Mouse (Mus musculus) retina, adult 2 months (tissue): ENCODE results near the gene Ppp6r2.

Experiments
- DNase-seq: peaks from one replicate; pipeline ENCODE4 v3.0.0-alpha.2; 2012; ENCODE audit warnings: low read depth, low spot score

Gene Ppp6r2

DNA sequence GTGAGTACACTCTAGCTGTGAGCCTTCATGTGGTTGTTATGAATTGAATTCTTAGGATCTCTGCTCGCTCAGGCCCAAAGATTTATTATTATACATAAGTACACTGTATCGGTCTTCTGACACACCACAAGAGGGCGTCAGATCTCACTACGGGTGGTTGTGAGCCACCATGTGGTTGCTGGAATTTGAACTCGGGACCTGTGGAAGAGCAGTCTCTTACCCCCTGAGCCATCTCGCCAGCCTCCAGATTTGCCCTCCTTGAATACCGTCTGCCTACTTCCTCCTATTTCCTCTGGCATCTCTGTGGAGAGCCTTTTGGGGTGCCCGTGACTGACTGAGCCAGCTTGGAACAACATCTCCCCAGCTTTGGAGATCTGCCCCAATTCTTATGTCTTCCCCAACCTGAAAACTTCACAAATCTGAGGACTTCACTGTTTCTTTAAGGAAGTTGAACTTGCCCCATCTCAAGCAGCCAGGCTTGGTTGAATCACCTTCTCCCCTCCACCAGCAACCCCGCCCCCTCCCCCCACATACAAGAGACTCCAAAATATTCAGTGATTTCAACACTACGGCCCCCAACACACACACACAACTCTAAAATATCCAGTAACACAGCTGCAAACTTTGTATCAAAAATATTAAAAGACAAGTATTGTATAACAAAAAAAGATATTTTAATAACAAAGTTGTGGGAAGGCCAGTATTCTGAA, 29.6 kb upstream of the Ppp6r2 start:
- DNase-seq: no peak

DNA sequence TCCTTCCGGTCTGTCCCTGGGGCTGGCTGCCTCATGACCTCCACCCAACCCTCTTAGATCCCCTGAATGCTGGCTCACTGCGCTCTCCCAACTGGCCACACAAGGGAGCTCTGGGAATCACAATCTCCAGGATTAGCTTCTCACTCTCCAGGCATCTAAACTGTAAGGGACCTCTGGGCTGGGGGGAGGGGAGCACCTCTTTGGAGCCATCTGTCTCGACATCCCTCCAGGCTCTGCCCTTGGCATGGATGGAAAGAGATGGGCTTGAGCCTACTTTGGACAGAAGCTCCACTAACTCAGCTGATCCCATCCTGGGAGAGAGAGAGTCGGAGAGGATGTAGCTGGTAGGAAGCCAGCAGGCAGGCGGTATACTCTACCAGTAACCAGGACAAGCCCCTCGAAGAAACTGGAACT, 29.0 kb upstream of the Ppp6r2 start:
- DNase-seq: no peak

DNA sequence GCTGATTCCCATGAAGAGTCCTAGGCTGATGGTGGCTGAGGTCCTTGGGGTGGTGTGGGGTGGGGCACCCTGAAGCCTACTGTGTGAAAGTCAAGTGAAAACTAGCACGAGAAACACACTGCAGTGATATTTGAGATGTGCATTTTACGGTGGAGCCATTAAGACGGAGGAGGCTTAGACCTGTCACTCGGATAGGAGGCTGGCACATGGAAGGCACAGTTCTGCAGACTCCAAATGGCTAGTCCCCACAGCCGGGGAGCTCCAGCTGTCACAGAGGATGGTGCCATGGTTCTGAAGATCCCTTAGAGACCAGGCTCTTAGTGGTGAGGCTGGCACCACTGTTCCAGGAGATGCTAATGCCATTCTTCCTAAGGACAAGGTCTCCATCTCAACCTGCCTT, 28.5 kb upstream of the Ppp6r2 start:
- DNase-seq: no peak

DNA sequence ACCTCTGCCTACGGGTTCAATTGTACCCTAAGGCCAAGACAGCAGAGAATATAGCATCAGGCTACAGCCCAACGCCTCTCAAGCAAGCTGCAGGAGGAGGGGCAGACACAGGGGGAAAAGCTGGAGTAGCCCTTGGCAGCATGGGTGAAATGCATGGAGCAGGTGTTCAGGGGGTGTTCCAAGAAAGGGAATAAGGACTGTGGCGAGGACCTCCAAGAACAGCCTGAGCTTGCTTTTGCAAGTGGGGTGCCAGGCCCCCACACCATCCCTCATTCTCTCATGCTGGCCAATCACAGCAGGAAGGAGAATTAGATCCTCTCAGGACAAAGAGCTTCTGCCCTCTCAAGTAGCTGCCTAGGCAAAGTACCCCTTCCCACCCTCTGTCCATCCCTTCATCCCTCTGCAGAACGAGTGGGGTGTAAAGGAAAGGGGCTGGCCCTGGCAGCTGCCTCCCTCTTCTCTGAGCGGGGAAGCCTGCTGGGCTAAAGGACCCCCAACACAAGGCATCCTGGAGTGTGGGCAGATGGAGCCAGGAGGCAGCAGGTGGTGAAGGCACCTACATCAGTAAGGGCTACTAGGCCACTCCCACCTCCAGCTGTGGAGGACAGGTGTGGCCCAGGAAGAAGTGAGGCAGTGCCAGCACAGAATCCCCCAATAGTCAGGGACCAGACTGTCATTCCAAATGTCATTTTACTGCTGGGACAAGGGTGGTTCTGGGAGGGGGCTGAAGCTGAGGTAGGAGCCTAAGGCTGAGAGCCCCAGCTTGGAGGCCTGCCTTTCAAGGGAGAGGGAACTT, 27.0 kb upstream of the Ppp6r2 start:
- DNase-seq: no peak

DNA sequence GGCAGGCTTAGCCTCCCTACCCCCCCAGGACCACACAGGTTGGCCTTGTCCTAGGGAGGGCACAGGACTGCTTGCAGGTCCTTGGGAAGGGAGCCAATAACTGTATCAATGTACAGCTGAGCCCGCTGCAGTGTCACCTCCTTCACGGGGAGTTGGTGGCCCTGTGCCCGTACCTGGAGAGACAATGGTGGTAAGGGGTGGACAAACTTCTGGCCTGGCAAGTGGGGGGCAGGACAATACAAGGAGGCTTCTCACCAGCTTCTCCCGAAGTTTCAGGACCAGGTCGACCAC, 26.5 kb upstream of the Ppp6r2 start:
- no peak for DNase-seq

DNA sequence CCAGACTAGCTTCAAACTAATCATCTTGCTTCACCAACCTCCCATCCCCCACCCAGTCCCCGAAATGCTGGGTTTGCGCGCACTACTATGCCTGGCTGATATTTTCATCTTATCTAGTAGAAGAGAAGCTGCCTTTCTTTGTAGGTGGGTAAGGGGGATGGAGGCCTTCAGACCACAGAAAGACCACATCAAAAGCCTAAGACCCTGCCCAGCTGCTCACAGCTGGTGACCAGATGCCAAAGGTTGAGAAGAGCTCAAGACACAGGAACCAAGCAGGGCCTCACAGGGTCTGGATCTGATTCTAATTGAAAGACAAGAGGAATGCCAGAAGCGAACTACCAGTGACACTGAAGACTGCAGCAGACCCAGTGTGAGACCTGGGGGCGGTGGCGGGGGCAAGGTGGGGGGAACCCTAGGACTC, 16.1 kb upstream of the Ppp6r2 start:
- no peak for DNase-seq

DNA sequence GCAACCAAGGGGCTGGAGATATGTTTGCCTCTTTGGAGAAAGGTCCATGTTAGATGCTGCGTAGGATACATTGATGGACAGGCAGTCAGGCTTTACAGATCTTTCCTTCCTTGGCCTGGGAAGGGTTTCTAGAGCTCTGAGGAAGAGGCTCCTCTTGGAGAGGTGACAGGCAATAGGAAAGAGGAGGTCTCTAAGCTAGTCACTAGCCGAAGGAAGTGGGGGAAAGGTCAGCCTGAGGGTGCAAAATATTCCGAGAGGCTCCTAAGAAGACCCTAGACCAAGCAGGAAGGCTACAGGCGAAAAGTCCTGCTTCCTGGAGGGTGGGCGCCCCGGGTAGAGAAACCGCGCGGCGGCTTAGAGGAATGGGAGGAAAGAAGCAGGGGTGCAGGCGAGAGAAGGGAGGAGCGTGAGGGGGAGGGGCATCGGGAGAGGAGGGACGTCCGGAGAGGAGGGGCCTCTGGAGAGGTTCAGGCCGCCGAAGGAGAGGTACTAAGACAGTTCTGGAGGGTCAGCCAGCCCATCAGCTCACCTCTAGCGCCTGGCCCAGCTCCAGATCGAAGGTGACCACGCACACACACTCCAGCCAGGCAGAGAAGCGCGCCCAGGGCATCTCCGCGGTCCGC, 15.6 kb upstream of the Ppp6r2 start:
- peak; percentile 67 for DNase-seq

DNA sequence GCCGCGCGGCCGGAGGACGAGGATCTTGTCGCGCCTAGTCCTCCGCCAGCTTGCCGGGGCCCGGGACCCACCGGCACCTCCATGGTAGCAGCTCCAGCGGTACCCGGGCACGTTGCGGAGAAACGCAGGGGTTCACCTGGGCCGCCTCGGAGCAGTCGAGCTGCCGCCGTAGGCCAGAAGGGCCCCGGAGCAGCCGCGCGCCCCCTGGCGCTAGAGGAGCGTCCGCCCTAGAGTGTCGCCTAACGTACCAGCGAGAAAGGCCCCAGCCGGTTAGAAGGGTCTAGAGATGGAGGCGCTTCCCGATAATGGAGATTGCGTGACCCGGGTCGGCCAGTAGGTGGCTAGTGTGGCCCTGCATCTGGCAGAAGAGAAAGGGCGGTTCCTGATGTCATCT, 15.0 kb upstream of the Ppp6r2 start, which contains the start of gene Dennd6b:
Gene Dennd6b, minus strand, starts transcription at position 184 of the 394 bp plus-strand sequence.
- peak; percentile 95 for DNase-seq

DNA sequence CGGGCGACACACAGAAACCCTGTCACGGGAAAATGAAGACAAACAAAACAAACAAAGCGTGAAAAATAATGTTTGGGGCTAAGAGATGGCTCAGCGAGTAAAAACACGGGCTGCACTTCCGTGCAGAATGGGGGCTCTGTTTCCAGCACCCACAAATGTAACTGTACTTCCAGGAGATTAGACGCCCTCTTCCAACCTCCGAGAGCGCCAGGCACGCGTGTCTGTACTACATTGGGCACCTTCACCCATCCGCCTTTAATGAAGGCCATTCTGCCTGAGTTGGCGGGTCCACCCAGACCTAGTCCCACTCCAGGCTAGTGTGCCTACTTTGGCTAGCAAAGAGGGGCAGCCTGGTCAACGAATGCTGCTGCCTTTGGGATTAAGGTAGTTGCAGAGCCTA, 14.3 kb upstream of the Ppp6r2 start:
- DNase-seq: no peak

DNA sequence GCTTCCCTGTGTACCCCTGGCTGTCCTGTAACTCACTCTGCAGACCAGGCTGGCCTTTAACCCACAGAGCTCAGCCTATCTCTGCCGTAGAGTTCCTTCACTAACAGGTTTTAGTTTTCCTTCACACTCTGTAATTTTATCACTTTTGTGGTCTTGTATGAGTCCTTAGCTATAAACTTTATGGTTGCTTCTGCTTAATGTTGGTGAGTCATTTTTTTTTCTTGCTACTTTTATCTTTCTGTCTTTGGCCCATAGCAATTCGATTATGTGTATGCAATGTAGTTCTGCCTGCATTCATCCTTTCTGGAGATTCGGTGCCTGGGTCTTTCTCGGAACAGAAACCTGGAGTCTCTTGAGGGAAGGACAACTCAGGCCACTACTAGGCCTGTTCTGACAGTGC, 3.9 kb upstream of the Ppp6r2 start:
- no peak for DNase-seq

DNA sequence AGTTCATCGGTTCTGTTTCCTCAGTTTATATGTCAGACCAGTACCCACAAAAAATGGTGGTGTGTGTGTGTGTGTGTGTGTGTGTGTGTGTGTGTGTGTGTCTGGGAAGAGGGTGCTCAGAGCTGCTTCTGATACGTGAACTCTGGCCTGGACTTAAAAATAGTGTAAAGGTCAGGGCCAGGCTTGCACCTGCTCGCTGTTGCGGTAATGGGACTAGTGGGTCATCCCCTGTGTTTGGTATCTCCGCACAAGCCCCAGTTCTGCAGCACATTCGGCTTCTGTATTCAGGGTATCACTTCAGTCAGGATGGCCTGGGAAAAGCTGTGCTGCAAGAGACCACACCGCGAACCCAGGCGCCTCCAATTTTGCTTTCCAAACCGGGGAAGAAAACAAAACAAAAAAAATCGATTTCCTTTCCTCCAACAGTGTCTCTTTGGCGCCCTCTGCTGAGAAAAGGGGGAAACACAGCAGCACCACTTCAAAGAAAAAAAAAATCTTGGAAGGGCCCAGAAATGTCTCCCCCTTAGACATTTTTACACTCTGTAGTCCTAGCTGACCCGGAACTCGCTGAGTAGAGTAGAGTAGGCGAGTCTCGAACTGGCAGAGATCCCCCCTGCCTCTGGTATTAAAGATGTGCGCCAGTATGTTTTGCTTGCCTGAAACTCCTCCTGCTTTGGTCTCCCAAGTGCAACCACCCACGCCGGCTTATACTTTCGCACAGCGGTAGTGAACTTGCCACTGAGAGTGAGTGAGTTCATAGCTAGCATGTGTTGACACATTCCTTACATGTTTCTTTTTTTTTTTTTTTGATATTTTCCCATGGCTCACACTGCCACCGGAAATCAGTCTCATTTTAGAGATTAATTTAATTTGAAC, 1.2 kb upstream of the Ppp6r2 start:
- peak; percentile 62 for DNase-seq

DNA sequence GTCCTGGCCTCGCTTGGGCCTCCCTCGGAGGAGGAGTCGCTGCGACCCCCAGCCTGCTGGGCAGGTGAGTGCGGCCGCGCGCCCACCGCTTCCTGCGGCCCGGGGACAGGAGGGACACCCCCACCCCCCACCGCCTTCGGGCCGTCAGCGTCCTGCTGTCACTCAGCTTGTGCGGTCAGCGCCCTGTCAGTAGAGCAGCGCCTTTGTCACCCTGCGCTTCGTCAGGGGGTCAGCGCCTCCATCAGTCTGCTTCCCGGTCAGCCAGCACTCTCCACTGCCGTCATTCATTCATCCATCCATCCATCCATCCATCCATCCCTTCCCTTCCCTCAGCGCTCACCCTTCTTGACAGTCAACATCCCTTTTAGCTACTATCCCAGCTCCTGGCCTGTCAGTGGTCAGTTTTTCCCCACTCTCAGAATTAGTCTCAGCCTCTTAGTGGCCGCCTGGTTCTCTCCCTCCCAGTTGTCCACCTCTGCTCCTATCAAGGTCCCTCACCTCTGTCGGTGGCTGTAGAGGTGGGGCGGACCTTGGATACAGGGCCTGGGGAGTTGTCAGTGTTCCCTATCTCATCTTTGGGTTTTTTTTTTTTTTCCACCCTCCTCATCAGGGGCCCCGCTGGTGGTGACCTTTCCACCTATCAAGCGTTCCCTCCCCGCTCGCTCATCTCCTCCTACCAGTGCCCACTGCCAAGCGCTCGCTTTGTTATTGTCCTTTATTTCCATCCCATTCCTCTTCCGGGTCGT, 536 bp downstream of the Ppp6r2 start:
- peak; percentile 23 for DNase-seq

DNA sequence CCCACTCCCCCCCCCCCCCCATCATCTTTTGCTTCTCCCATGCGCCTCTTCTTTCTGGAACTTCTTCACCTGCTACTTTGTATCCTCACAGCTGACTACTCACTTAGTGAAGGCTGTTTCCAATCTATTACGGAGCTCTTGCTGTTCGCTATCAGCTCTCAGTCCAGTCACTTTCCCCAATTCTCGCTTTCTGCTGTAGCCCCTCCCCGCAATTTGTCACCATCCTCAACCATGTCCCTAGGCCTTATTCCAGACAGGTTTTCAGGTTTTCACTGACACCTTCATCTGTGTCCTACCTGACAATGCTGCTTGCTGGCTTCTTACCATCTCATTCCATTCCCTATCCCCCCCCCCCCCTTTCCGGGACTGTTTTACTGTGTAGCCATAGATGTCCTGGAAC, 1.1 kb downstream of the Ppp6r2 start:
- DNase-seq: no peak

DNA sequence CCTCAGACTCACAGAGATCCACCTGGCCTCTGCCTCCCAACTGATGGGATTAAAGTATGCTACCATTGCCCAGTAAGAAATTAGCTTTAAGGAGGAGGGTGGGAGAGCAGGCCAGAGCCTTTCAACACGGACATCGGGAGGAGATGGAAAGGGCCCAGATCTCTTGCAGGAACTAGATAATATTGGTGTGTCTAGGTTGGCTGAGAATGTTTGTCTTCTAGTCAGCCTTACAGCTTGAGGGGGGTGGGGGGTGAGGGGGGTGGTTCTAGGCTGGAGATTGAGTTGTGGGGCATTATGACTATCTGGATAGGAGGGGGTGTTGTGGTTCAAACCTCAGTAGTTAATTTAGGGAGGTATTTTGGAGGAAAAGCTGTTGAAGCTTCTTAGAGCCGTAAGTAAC, 2.2 kb downstream of the Ppp6r2 start:
- no peak for DNase-seq

DNA sequence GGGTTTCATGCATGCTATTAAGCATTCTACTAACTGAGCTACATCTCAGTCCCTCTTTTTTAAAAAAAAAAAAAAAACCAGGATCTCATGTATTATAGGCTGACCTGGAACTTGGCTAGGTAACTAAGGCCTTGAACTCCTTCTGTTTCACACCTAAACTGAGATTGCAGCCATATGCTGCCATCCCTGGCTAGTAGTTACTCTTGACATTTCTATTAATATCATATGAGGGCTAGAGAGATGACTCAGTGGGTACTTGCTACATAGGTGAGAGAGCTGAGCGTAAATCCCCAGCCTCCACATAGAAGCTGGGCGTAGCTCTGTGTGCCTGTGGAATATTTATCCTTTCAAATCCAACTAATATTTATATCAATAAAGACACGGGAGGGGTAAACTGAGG, 3.6 kb downstream of the Ppp6r2 start:
- no peak for DNase-seq

DNA sequence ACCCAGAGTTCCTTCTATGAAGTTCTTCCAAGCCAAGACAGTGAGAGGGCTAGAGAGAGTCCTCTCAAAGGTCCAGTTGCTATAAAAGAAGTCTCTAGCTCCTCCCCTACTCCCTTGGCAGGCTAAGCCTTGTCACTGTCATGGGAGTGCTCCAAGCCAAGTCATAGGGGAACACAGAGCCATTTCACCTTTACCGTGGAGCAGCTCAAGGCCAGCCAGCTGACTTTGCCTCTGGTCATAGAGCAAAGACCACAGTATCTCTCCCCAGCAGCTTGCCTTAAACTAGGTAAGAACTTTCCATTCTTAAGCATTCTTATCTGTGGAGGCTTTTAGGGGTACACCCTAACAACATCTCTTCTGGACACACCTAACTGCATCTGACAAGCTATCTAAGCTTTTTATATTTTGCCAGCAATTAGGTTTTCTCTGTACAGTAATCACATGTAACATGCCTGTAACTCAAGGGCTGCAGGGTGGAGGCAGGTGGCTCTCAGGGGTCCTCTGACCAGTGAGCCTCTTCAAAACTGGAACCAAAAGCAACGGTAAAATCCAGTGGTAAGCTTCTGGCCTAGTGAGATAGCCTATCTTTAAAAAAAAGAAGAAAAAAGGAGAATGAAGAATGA, 4.4 kb downstream of the Ppp6r2 start:
- no peak for DNase-seq

DNA sequence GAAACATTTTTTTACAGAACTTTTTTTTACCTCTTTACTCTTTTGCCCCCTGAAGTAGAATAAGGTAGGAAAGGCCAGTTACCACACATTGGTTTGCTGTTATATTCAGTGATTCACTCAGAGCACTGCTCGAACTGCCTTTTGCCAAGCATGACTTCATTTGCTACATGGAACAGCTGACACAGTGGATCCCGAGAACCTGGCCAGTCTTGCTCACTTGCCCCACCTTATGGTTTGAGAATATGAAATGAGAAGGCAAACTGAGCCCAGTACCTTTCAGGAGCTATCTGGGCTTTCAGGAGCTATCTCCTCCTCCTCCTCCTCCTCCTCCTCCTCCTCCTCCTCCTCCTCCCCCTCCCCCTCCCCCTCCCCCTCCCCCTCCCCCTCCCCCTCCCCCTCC, 22.2 kb downstream of the Ppp6r2 start:
- DNase-seq: no peak

DNA sequence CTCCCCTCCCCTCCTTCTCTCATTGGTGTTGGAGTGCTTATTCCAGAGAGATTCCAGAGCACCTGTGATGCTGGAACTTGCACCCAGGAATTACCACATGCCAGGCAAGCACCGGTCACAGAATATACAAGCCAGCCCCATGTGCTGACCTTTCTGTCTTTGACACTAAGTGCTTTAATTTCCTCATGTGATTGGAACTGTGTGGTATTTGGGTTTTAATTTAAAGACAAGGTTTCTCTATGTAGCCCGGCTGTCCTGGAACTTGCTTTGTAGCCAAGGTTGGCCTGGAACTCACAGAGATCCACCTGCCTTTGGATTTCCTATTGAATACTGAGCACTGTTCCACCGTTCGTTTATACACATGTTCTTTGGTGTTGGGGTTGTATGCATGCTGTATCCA, 22.7 kb downstream of the Ppp6r2 start:
- no peak for DNase-seq

DNA sequence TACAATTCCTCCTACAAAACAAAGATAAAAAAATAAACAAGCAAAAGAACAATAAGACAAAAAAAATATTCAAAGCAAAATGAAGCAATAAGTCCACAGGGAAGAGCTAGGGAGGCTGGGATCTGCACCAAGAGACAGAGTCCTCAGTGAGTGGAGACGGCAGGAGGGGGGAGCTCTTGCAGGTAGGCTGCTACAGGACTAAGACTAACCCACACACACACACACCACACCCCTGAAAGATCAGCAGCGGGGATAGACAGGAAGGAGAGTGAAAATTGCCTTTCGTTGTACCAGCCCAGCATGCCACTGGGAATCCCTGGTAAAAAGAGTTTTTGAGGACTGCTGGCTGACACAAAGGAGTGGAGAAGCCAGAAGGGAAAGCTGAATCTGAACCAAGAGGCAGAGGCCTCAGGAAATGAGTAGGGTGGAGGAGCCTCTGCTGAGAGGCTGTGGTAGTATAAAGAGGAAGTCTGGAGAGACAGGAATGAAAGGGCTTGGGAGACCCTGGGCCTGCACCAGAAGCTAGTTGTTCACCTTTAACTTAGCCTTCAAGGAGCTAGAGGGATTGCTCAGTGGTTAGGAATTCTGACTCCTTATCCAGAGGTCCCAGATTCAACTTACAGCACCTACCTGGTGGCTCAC, 28.5 kb downstream of the Ppp6r2 start:
- DNase-seq: no peak

DNA sequence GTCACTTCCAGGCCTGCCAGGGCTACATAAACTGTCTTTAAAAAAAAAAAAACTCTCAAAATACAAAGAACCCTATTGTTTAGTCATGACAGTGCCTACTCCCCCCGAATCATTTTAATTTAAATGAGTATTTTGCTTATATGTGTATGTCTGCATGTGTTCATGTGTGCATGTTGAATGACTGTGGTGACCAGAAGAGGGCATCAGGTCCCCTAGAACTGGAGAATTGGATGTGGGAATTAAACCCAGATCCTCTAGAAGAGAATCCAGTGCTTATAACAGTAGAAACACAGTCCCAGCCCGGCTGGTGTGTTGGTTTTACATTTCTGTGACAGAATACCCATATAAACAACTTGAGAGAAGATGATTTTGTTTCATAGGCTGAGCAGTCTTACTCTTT, 29.7 kb downstream of the Ppp6r2 start:
- no peak for DNase-seq
